Mouse (Mus musculus): Measurements from ENCODE around the gene Vill. TPM values are rescaled to one million over a fixed set of nuclear protein-coding genes. Genes with fewer than 3 reads are reported as not detected.

The Vill gene
- total RNA-seq, 1 experiment from 2014 or later: 33.9 TPM

- no peak for ATAC-seq (replicated peaks; ENCODE audit: low read depth, poor library complexity, severe bottlenecking)
Observed at GRCm38 (mm10) chr9:119073184-119073895, 20.8 kb downstream of the Vill start.

- ATAC-seq (replicated peaks; ENCODE audit: low read depth, poor library complexity, severe bottlenecking): 0 out of 2 replicates have a peak, but pooled peaks have one; percentile 12
Observed at GRCm38 (mm10) chr9:119075685-119076084, 23.1 kb downstream of the Vill start.

GRCm38 (mm10) chr9:119080040-119080675, 27.6 kb downstream of the Vill start:
- ATAC-seq (replicated peaks; ENCODE audit: low read depth, poor library complexity, severe bottlenecking): no peak

- no peak for ATAC-seq (replicated peaks; ENCODE audit: low read depth, poor library complexity, severe bottlenecking)
Observed at GRCm38 (mm10) chr9:119082039-119082438, 29.5 kb downstream of the Vill start.

- no peak for ATAC-seq (replicated peaks; ENCODE audit: low read depth, poor library complexity, severe bottlenecking)
Observed at GRCm38 (mm10) chr9:119082656-119083430, 30.3 kb downstream of the Vill start.

- ATAC-seq (replicated peaks; ENCODE audit: low read depth, poor library complexity, severe bottlenecking): no peak
Observed at GRCm38 (mm10) chr9:119083966-119084365, 31.4 kb downstream of the Vill start.

GRCm38 (mm10) chr9:119086451-119086850, 33.9 kb downstream of the Vill start:
- ATAC-seq (replicated peaks; ENCODE audit: low read depth, poor library complexity, severe bottlenecking): no peak

GRCm38 (mm10) chr9:119087309-119087708, 34.7 kb downstream of the Vill start:
- no peak for ATAC-seq (replicated peaks; ENCODE audit: low read depth, poor library complexity, severe bottlenecking)

GRCm38 (mm10) chr9:119088148-119088801, 35.7 kb downstream of the Vill start:
- ATAC-seq (replicated peaks; ENCODE audit: low read depth, poor library complexity, severe bottlenecking): peak; percentile 88

GRCm38 (mm10) chr9:119089437-119089836, 36.9 kb downstream of the Vill start:
- no peak for ATAC-seq (replicated peaks; ENCODE audit: low read depth, poor library complexity, severe bottlenecking)

GRCm38 (mm10) chr9:119090462-119090861, 37.9 kb downstream of the Vill start:
- ATAC-seq (replicated peaks; ENCODE audit: low read depth, poor library complexity, severe bottlenecking): no peak

- ATAC-seq (replicated peaks; ENCODE audit: low read depth, poor library complexity, severe bottlenecking): no peak
Observed at GRCm38 (mm10) chr9:119091581-119092310, 39.2 kb downstream of the Vill start.

GRCm38 (mm10) chr9:119092473-119093418, 40.2 kb downstream of the Vill start:
- ATAC-seq (replicated peaks; ENCODE audit: low read depth, poor library complexity, severe bottlenecking): no peak

GRCm38 (mm10) chr9:119093419-119094295, 41.1 kb downstream of the Vill start, which contains the start of gene Plcd1:
Plcd1 (minus strand) TSS chr9:119093502.
- peak; percentile 61 for ATAC-seq (replicated peaks; ENCODE audit: low read depth, poor library complexity, severe bottlenecking)

GRCm38 (mm10) chr9:119094462-119095109, 42.0 kb downstream of the Vill start:
- ATAC-seq (replicated peaks; ENCODE audit: low read depth, poor library complexity, severe bottlenecking): no peak

GRCm38 (mm10) chr9:119100177-119100898, 47.8 kb downstream of the Vill start:
- no peak for ATAC-seq (replicated peaks; ENCODE audit: low read depth, poor library complexity, severe bottlenecking)

Data from common myeloid progenitor, adult 5-6 weeks (primary cell).